Mouse (Mus musculus): ENCODE measurements around the gene Stpg2. TPM values are rescaled to one million over a fixed set of nuclear protein-coding genes. Genes with fewer than 3 reads are reported as not detected.

Gene Stpg2
- polyA plus RNA-seq (2016; fragmentation: Nextera tagmentation; extraction: Ambion mirVana): 0.06 TPM in 1 of 2 replicates, not detected in the other

DNA sequence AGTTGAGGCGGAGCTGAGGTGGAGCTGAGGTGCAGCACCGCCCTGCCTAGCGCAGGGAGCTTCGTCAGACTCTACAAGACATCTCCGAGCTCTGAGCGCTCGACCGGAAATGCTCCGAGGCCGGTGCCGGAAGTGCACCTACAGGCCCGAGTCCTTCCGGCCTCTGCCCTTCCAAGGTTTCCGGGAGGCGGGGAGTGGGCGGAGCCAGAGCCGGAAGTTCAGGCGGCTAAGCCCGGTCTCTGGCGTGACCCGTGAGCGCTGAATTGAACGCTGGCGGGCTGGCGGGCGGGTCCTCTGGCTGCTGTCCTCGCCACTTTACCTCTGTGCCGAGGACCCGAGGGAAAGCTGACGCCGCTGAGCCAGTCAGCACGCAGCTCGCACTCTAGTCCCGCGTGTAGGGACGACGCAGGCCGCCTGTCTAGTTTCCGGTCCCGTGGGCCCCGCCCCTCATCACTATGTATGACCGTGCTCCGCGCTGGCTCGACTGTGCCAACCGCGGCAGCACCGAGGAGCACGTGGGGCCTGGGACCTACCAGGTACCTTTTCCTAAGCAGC lies at the start of gene Stpg2:
Gene Stpg2 (plus strand): TSS at position 251 of the 555 bp plus-strand sequence.
- peak; percentile 94 for DNase-seq (ENCODE audit: low spot score)
- peak within 1 kb of the TSS; percentile 74 for H3K4me3 ChIP-seq
- WGBS: 1% methylated on average over 49 of the region's 49 CpGs
- no peaks in the 10 kb centered on the region for H3K36me3 ChIP-seq
- H3K4me1 ChIP-seq: peaks cover 5% of the 10 kb centered on the region; the same call in 1 of the 2 replicates
- H3K9me3 ChIP-seq: no peaks in the 10 kb centered on the region
- peak within 1 kb of the TSS; percentile 93 for H3K27ac ChIP-seq
- H3K27me3 ChIP-seq (ENCODE audit: insufficient read depth, poor library complexity, severe bottlenecking): peaks cover 19% of the 10 kb centered on the region

DNA sequence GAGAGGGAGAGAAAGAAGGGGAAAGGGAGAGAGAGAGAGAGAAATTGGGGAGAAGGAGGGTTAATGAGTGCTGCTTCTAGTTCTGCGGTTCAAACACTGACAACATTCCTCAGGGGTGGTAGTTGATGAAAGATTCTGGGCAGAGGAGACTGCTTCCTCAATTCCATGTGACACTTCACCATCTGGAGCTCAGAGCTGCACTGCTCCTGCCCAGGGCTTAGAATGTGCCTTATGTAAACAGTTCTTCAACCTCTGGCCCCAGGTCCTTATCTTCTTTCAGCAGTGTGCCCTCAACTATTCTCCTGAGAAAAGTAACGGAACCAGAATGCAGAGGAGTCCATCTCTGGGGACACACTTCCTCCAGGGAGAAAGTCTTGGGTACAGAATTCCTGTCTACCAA lies 43.3 kb upstream of the Stpg2 start:
- H3K4me1 ChIP-seq: 0 out of 2 replicates have a peak, but pooled peaks cover 8% of the 10 kb centered on the region
- H3K27me3 ChIP-seq (ENCODE audit: insufficient read depth, poor library complexity, severe bottlenecking): no peaks in the 10 kb centered on the region
- WGBS: 8% methylated on average over 2 of the region's 2 CpGs
- DNase-seq (ENCODE audit: low spot score): no peak
- H3K27ac ChIP-seq: no peak overlapping the region
- H3K4me3 ChIP-seq: no peak overlapping the region
- H3K9me3 ChIP-seq: no peaks in the 10 kb centered on the region
- no peaks in the 10 kb centered on the region for H3K36me3 ChIP-seq

- no peaks in the 10 kb centered on the region for H3K36me3 ChIP-seq
- no peak overlapping the region for H3K27ac ChIP-seq
- no peak overlapping the region for H3K4me3 ChIP-seq
- DNase-seq (ENCODE audit: low spot score): no peak
- WGBS: 75% methylated on average over 4 of the region's 4 CpGs
- no peaks in the 10 kb centered on the region for H3K27me3 ChIP-seq (ENCODE audit: insufficient read depth, poor library complexity, severe bottlenecking)
- H3K4me1 ChIP-seq: 0 out of 2 replicates have a peak, but pooled peaks cover 8% of the 10 kb centered on the region
- no peaks in the 10 kb centered on the region for H3K9me3 ChIP-seq
Observed at GRCm38 (mm10) chr3:139162658-139163057, 42.8 kb upstream of the Stpg2 start.

- no peak overlapping the region for H3K4me3 ChIP-seq
- H3K9me3 ChIP-seq: no peaks in the 10 kb centered on the region
- no peak overlapping the region for H3K27ac ChIP-seq
- no peaks in the 10 kb centered on the region for H3K27me3 ChIP-seq (ENCODE audit: insufficient read depth, poor library complexity, severe bottlenecking)
- WGBS: 72% methylated on average over 4 of the region's 4 CpGs
- H3K4me1 ChIP-seq: no peaks in the 10 kb centered on the region
- H3K36me3 ChIP-seq: no peaks in the 10 kb centered on the region
- no peak for DNase-seq (ENCODE audit: low spot score)
Observed at GRCm38 (mm10) chr3:139168510-139169269, 36.8 kb upstream of the Stpg2 start.

DNA sequence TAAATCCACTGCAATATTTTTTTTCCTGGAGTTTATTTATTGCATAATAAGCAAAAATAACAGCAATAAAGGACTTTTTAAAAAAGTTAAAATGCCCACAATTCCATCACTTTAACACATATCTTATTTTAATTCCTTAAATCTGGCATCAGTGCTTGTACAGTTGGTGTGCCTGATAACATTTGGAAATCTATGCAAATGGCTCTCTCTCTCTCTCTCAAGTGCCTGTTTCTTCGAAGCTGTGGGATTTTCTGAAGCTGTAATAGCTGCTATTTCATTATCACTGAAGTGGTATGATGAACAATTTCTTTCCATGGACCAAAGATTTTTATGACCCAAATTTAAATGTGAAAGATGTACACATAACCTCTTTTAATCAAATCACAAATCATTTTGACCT lies 35.8 kb upstream of the Stpg2 start:
- no peaks in the 10 kb centered on the region for H3K9me3 ChIP-seq
- H3K27me3 ChIP-seq (ENCODE audit: insufficient read depth, poor library complexity, severe bottlenecking): no peaks in the 10 kb centered on the region
- H3K36me3 ChIP-seq: no peaks in the 10 kb centered on the region
- DNase-seq (ENCODE audit: low spot score): no peak
- H3K4me1 ChIP-seq: no peaks in the 10 kb centered on the region
- 51% methylated on average over 1 of the region's 1 CpGs for WGBS
- H3K27ac ChIP-seq: no peak overlapping the region
- no peak overlapping the region for H3K4me3 ChIP-seq

DNA sequence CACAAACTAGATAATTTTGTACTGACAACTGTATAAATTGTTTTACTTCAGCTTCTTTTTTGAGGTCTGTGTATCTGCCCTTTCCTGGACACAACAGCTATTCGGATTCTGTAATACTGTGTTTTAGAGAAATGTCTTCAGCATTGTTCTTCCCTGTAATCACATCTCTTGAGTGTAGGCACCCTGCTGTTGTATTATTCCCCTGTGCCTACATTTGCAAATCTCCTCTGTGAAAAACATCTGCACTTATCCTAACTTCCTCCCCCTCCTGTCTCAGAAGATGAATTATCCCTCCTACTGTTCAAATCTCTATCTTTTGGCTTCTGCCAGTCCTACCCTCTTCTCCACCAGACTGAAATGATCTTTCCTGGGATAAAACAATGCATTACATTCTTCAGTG lies 28.6 kb upstream of the Stpg2 start:
- no peaks in the 10 kb centered on the region for H3K27me3 ChIP-seq (ENCODE audit: insufficient read depth, poor library complexity, severe bottlenecking)
- no peak overlapping the region for H3K27ac ChIP-seq
- 69% methylated on average over 1 of the region's 1 CpGs for WGBS
- no peak for DNase-seq (ENCODE audit: low spot score)
- no peaks in the 10 kb centered on the region for H3K4me1 ChIP-seq
- no peaks in the 10 kb centered on the region for H3K9me3 ChIP-seq
- no peak overlapping the region for H3K4me3 ChIP-seq
- H3K36me3 ChIP-seq: no peaks in the 10 kb centered on the region

DNA sequence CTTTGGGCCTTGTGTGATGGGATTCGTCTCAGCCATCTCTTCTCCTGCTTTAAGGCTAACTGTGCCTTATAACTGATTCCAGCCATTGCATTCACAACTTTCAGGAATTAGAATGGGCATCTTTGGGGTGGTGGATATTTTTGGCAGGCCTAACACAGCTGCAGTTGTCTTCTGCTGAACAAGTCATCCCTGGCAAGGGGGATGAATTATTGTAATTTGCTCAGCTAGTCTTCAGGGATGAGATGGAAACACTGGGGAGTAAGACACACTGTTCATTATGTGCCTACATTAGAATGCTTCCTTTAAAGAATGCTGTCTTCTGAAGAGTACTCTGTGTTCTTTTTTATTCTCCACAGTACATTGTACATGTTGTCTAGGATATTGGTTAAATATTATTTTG lies 14.0 kb upstream of the Stpg2 start:
- Histone ChIP-seq H3K9me3 (no peaks in the 10 kb centered on the region), H3K27me3 (ENCODE audit: insufficient read depth, poor library complexity, severe bottlenecking) (no peaks in the 10 kb centered on the region), H3K27ac (no peak overlapping the region), H3K4me3 (no peak overlapping the region), H3K36me3 (no peaks in the 10 kb centered on the region), H3K4me1 (no peaks in the 10 kb centered on the region)
- 70% methylated on average over 1 of the region's 1 CpGs for WGBS
- DNase-seq (ENCODE audit: low spot score): no peak

GRCm38 (mm10) chr3:139193917-139194316 lies 11.6 kb upstream of the Stpg2 start:
- Histone ChIP-seq H3K27me3 (ENCODE audit: insufficient read depth, poor library complexity, severe bottlenecking) (peaks cover 6% of the 10 kb centered on the region; the same call in 1 of the 2 replicates), H3K4me1 (no peaks in the 10 kb centered on the region), H3K9me3 (no peaks in the 10 kb centered on the region), H3K36me3 (no peaks in the 10 kb centered on the region), H3K27ac (no peak overlapping the region), H3K4me3 (no peak overlapping the region)
- DNase-seq (ENCODE audit: low spot score): no peak

DNA sequence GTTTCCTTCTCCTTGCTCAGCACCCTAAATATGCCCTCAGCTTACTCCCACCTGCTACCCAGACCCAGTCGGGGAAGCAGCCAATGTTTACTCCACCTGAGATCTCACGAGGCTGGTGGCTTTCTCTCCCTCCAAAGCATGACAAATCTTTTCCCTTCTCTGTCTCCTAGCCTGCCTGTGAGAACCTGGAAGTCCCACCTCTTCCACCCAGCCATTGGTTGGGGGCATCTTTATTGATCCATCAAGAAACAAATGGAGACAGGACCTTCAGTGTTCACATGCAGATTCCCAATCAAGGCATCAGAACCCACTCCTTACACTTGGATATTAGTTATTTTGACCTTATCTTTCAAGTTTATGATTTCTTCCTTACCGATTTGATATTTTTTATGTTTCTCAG lies 7.1 kb upstream of the Stpg2 start:
- H3K36me3 ChIP-seq: no peaks in the 10 kb centered on the region
- no peaks in the 10 kb centered on the region for H3K9me3 ChIP-seq
- WGBS: 58% methylated on average over 3 of the region's 3 CpGs
- H3K4me3 ChIP-seq: no peak overlapping the region
- H3K27ac ChIP-seq: no peak overlapping the region
- DNase-seq (ENCODE audit: low spot score): no peak
- H3K27me3 ChIP-seq (ENCODE audit: insufficient read depth, poor library complexity, severe bottlenecking): peaks cover 17% of the 10 kb centered on the region
- H3K4me1 ChIP-seq: no peaks in the 10 kb centered on the region

DNA sequence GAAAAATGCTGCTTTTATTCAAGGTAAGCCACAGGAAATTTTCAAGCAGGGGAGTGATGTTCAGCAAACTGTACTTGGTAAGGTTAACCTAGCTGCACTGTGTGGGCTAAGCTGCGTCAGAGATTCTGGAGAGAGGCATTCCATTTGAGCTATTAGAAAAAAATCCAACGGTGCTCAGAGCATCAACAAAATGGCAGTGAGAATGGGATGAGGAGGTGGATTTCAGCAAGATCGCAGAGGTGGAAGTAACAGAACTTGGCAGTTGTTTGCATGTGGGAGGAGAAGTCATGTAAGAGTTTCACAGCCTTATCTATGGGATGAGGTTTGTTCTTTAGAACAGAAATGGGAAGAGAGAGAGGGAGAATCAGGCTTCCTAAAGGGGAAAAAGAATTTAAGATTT lies 5.2 kb upstream of the Stpg2 start:
- no peak for DNase-seq (ENCODE audit: low spot score)
- no peaks in the 10 kb centered on the region for H3K36me3 ChIP-seq
- H3K27me3 ChIP-seq (ENCODE audit: insufficient read depth, poor library complexity, severe bottlenecking): peaks cover 25% of the 10 kb centered on the region
- no peak overlapping the region for H3K27ac ChIP-seq
- no peaks in the 10 kb centered on the region for H3K4me1 ChIP-seq
- no peaks in the 10 kb centered on the region for H3K9me3 ChIP-seq
- 66% methylated on average over 3 of the region's 3 CpGs for WGBS
- H3K4me3 ChIP-seq: no peak overlapping the region

DNA sequence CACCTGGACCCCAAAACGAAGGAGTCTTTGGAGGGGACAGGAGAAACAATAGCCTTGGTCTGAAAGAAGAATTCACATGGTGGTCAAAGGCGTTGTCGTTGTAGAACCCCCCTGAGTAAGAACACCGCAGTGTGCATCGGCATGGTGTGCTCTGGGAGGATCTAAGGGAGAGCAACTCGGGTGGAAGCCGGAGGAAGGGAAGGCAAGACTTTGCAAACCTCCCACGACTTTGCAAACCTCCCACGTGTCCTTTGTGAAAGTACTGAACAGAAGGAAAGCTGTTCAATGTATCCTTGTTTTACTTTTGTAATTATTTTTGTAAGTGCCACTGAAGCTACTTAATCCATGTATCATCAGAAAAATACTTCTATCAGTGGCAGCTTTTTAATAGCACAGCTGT lies 11.5 kb downstream of the Stpg2 start:
- no peaks in the 10 kb centered on the region for H3K4me1 ChIP-seq
- no peak for DNase-seq (ENCODE audit: low spot score)
- H3K27me3 ChIP-seq (ENCODE audit: insufficient read depth, poor library complexity, severe bottlenecking): no peaks in the 10 kb centered on the region
- no peaks in the 10 kb centered on the region for H3K36me3 ChIP-seq
- H3K27ac ChIP-seq: no peak overlapping the region
- WGBS: 67% methylated on average over 9 of the region's 9 CpGs
- no peaks in the 10 kb centered on the region for H3K9me3 ChIP-seq
- H3K4me3 ChIP-seq: no peak overlapping the region

GRCm38 (mm10) chr3:139225123-139225522 lies 19.6 kb downstream of the Stpg2 start:
- H3K27ac ChIP-seq: no peak overlapping the region
- 85% methylated on average over 3 of the region's 3 CpGs for WGBS

DNA sequence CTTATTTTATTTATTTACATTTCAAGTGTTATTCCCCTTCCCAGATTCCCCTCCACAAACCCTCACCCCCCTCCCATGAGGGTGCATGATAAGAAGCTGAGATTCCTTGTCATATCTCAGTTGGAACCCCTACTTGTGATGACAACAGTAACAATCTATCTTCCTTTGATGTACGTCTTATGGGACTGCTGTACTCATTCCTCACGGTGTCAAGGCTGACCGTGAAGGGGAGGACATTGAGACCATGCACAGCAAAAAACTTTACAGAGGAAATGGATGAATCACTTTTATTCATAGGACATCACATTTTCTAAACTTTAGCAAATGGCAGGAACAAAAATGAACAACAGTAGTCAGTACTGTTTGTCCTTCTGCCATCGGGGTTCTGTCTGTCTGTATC lies 21.3 kb downstream of the Stpg2 start:
- Histone ChIP-seq H3K27ac (no peak overlapping the region), H3K4me3 (no peak overlapping the region), H3K27me3 (ENCODE audit: insufficient read depth, poor library complexity, severe bottlenecking) (no peaks in the 10 kb centered on the region), H3K4me1 (no peaks in the 10 kb centered on the region), H3K9me3 (no peaks in the 10 kb centered on the region), H3K36me3 (no peaks in the 10 kb centered on the region)
- no peak for DNase-seq (ENCODE audit: low spot score)
- 54% methylated on average over 4 of the region's 4 CpGs for WGBS

More at GRCm38 (mm10) chr3:139225123-139225522, 19.6 kb downstream of the Stpg2 start:
- no peak overlapping the region for H3K4me3 ChIP-seq
- no peaks in the 10 kb centered on the region for H3K27me3 ChIP-seq (ENCODE audit: insufficient read depth, poor library complexity, severe bottlenecking)
- no peaks in the 10 kb centered on the region for H3K36me3 ChIP-seq
- no peaks in the 10 kb centered on the region for H3K9me3 ChIP-seq
- no peaks in the 10 kb centered on the region for H3K4me1 ChIP-seq
- DNase-seq (ENCODE audit: low spot score): no peak
